Mouse (Mus musculus): ENCODE results near the gene Gja1.

The Gja1 gene

GRCm38 (mm10) chr10:56415894-56416570 is 38.9 kb downstream of the Gja1 start:
- DNase-seq (ENCODE audit: low read depth, low spot score): no peak

DNA sequence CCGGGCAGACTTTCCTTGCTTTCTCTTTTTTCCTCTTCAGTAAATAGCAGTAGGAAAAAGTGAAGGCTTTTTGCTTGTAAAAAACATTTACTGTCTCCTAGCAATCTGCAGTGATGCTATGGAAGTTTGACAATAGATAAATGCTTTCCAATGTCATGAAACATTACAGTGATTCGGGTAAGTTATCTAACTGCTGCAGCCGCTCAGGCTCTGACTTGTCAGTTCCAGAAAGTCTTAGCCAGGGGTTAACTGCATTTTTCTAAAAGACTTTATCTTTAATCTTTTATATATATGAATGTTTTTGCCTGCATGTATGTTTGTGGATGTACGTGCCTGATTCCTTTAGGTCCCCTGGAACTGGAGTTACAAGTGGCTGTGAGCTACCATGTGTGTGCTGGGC is 45.4 kb downstream of the Gja1 start:
- DNase-seq (ENCODE audit: low read depth, low spot score): no peak

DNA sequence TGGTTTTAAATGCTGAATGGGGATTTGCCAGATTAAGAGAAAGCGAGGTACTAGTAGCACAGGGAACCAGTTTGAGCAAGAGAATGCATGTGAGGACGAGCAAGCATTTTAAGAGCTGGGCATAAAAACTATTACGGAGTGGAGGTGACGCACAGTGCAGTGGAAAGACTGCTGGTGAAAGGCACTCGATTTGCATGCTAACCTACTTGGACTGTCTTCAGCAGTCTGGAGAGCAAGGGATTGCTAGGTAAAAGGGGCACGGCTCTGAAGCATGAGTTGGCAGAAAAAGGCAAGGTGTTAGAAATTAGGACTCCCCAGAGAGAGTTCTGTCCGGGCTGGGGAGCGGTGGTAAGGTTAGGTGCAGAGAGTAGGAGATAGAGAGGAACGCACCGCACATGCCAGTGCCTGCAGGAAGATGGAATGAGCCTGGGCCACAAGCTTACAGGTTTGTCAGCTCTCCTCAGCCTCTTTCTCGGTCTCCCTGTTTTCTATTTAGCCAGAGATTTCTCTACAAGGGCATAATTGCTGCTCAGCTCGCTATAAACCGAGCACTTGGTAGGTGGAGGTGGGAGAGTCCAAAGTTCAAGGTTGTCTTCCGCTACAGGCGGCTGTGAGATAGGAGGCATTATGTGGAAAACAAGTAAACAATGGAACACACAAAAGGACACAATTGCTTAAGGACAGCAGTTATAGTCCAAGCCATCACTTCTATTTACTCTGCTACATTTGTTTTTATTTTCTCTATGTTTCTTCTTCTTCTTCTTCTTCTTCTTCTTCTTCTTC is 48.1 kb downstream of the Gja1 start:
- no peak for DNase-seq (ENCODE audit: low read depth, low spot score)

GRCm38 (mm10) chr10:56426369-56426768 is 49.2 kb downstream of the Gja1 start:
- no peak for DNase-seq (ENCODE audit: low read depth, low spot score)

- DNase-seq (ENCODE audit: low read depth, low spot score): no peak
Observed at GRCm38 (mm10) chr10:56427382-56427781, 50.3 kb downstream of the Gja1 start.

GRCm38 (mm10) chr10:56427827-56428226 is 50.7 kb downstream of the Gja1 start:
- no peak for DNase-seq (ENCODE audit: low read depth, low spot score)

DNA sequence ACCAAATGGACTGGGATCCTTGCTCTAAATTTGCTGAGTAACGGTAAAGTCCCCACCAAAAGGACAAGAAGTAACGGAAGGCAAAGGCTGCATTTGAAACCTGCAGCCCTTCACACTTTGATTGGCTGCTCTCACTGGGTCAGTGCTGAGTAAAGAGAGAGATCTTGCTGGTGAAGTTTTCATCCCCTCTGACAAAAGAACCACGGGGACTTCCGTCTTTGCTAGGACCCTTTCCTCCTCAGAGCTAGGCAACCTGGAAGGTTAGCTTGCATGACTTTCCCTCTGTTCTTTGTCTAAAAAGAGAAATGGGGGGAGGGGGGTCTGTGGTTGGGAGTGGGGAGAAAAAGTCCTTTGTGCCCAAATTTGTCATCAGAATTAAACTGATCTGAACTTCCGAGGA is 51.9 kb downstream of the Gja1 start:
- DNase-seq (ENCODE audit: low read depth, low spot score): no peak

DNA sequence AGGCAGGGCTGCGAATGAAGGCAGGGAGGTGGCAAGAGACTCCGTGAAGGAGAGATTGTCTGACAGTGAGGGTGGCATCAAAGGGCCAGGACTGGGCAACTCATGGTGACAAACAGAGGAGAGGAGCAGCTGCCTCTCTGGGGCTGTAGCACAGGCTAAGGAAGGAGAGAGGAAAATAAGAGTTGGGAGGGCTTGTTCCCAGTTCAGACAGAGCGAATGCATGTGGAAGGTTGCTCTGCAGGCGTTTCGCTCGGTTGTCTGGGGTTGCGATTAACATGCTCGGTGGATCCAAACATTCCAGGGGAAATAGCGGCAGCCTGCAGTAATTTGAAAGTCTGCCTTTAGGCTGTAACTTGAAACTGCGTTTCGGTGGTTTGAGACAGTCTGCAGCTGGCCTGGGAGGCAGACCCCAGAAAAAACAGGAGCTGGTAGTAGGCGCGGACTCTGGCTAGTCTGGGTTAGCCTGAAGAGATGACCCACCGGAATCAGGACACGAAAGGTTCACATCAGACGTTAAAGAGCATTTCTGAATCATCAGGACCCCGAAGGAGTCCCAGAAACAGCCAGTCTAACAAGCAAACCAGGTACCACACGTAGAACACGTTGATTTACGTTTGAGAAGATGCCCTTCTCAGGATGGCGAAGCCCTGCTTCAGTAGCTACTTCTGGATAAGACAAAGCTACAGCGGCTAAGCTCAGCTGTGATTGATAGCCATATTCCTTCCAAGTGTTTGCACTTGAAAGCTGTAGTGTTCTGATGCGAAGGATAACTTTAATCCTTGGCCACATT is 54.7 kb downstream of the Gja1 start:
- DNase-seq (ENCODE audit: low read depth, low spot score): peak; percentile 8

- no peak for DNase-seq (ENCODE audit: low read depth, low spot score)
Observed at GRCm38 (mm10) chr10:56432390-56432709, 55.2 kb downstream of the Gja1 start.

DNA sequence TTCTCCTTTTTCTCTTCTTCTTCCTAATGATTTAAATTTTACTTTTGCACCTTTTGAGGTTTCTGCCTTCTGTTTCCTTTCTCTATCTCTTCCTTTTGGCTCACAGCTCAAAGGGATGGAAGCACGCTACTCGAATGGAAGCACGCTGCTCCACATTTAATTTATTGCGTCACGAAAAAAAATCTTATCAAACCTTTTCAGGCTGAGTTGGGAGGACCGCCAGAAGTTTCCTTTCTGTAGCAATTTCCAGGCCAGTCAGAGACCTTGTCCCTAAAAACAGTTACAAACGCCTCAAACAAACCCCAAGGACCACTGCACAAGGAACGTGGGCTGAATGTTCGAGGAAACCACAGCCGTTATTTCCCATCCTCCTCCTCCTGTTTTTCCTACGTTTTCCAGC is 60.2 kb downstream of the Gja1 start:
- no peak for DNase-seq (ENCODE audit: low read depth, low spot score)

DNA sequence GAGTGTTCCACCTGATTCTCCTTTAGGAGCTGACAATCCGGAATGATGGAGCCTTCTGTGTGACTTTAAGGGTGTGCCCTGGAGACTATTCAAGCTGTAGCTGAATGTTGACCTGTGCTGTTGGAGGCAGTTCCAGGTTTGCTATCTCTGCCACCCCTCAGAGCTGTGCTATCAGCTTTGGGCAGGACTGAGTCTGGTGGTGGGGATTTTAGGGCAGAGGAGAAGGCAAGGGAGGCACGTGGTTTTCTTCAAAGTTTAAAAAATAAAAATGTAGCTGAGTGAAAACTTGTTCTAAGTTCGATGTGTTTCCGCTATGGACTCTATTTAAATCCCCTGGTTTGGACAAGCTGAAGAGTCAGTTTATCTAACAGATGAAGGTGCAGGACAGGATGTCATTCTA is 62.5 kb downstream of the Gja1 start:
- no peak for DNase-seq (ENCODE audit: low read depth, low spot score)

DNA sequence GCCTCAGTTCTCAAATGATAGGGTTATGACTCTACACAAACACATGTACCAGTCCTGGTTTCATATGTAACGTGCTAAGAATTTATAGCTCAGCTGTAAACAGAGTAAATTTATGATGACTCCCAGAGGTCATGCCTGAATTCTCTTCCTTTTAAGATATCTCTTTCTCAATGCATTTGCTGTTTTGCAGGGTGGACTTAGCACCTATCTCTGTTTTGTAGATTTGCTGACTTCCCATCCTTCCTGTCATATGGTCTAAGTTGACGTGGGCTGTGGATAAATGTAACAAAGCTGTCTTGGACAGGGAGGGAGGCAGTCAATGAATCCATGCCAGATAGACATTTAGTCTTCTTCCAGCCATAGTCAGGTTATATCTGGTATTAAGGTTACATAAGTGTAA is 67.3 kb downstream of the Gja1 start:
- no peak for DNase-seq (ENCODE audit: low read depth, low spot score)

DNA sequence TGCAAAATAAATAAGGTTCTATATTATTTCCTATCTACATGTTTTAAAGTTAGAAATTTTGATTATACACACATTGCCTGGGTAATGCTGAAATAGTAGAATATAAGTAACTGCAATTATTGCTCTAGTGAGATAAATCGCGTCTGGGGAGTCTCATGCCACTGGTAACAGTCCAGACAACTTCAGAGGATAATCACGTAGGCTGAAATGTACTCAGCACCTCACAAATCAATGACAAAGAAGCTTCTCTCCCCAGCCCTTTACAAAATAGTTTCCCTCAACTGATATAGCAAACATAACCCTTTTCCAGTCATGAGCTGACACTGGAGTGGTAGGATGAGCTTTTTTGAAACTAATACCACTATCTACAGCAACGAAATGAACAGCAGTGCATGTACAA is 71.9 kb downstream of the Gja1 start:
- DNase-seq (ENCODE audit: low read depth, low spot score): no peak
